Mouse (Mus musculus) Patski (cell line): Measurements from ENCODE around the gene Pdilt. TPM values are rescaled to one million over a fixed set of nuclear protein-coding genes. Genes with fewer than 3 reads are reported as not detected.

ENCODE experiments used
- ATAC-seq: fragments of 100-300 bp; one replicate; pipeline ENCODE4 v1.8.0; 2021
- CTCF ChIA-PET: fragments of 350-600 bp; sonication (Branson Sonifier 250); formaldehyde crosslinking; loops from one replicate; lab custom pipeline; 2022; ENCODE audit warnings: inconsistent platforms; lab: Charles Lee
- POLR2A ChIA-PET: fragments of 350-600 bp; sonication (Branson Sonifier 250); formaldehyde crosslinking; loops from one replicate; lab custom pipeline; 2022; ENCODE audit warnings: antibody characterized with exemption, inconsistent platforms; lab: Charles Lee
- DNase-seq: peaks from one replicate; pipeline ENCODE4 v3.0.0-alpha.2; 2011; ENCODE audit warnings: low read depth, low spot score
- H3K27me3 ChIP-seq: fragments of 371-371 bp; one replicate; pipeline ENCODE4 v1.5.1; 2021
- CTCF ChIP-seq: fragments of 100-300 bp; IDR thresholded peaks from one replicate; pipeline ENCODE4 v1.5.1; 2021
- in situ Hi-C: fragments of 300-500 bp; cut with MboI; formaldehyde crosslinking; loops from 3 replicates; pipeline ENCODE4 v1.11.1; 2018; ENCODE audit warnings: low pct_unique_long_range_greater_than_20kb, mixed read lengths
- polyA plus RNA-seq: library from polyadenylated mRNA; unstranded; gene quantifications from one replicate; pipeline ENCODE4 v1.2.3, GENCODE M21; 2021

Gene Pdilt
- polyA plus RNA-seq, 1 experiment from 2014 or later: not detected

- in situ Hi-C loops: no loop called here
- POLR2A ChIA-PET: no interaction called here
Measured at GRCm38 (mm10) chr7:119532924-119533323, 9.6 kb upstream of the Pdilt start.

GRCm38 (mm10) chr7:119528617-119529016 is 5.3 kb upstream of the Pdilt start:
- no peak for ATAC-seq
- DNase-seq: no peak
- no peaks in the 10 kb centered on the region for H3K27me3 ChIP-seq
- in situ Hi-C loops: loop anchor here (10.0 kb wide), 1 partner anchor 146 kb away; no protein-coding TSS in a partner anchor
- no peak for TF ChIP-seq CTCF
- ChIA-PET CTCF (no interaction called here), POLR2A (no interaction called here)

More at GRCm38 (mm10) chr7:119532924-119533323, 9.6 kb upstream of the Pdilt start:
- ATAC-seq (no peak), DNase-seq (no peak)
- CTCF ChIA-PET: interaction anchor here (0.7 kb wide), 1 partner anchor 11 kb away, joined by 3 read pairs; no protein-coding TSS in a partner anchor
- TF ChIP-seq CTCF: no peak
- H3K27me3 ChIP-seq: no peaks in the 10 kb centered on the region

- DNase-seq (no peak), ATAC-seq (peak; percentile 52)
- H3K27me3 ChIP-seq: no peaks in the 10 kb centered on the region
- no peak for TF ChIP-seq CTCF
- in situ Hi-C loops: loop anchor here (10.0 kb wide), 1 partner anchor 147 kb away; no protein-coding TSS in a partner anchor
- ChIA-PET POLR2A (no interaction called here), CTCF (no interaction called here)
Measured at GRCm38 (mm10) chr7:119527548-119527947, 4.3 kb upstream of the Pdilt start.

DNA sequence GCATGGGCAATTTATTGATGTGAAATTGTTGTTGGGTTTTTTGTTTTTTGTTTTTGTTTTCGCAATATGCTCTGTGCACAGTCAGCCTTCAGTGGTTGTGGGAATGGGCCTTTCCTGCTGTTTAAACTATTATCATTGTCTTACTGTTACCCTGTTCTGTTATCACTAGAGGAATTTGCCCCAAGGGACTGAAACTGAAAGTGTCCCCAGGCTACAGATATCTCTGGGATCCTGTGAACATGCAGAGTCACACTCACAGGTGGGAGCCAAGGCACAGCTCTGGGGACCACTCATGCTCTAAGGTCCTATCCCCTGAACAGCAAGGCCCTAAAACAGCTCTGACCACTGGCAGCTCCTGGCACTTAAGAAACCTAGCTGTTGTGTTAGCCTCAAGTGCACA is 3.8 kb upstream of the Pdilt start:
- no peaks in the 10 kb centered on the region for H3K27me3 ChIP-seq
- no peak for ATAC-seq
- no peak for TF ChIP-seq CTCF
- DNase-seq: no peak
- ChIA-PET POLR2A (no interaction called here), CTCF (no interaction called here)
- in situ Hi-C loops: loop anchor here (10.0 kb wide), 1 partner anchor 148 kb away; no protein-coding TSS in a partner anchor

- POLR2A ChIA-PET: no interaction called here
- TF ChIP-seq CTCF: no peak
- ATAC-seq: no peak
- CTCF ChIA-PET: no interaction called here
- H3K27me3 ChIP-seq: no peaks in the 10 kb centered on the region
- in situ Hi-C loops: loop anchor here (10.0 kb wide), 1 partner anchor 148 kb away; no protein-coding TSS in a partner anchor
- DNase-seq: no peak
Measured at GRCm38 (mm10) chr7:119526486-119526885, 3.2 kb upstream of the Pdilt start.

DNA sequence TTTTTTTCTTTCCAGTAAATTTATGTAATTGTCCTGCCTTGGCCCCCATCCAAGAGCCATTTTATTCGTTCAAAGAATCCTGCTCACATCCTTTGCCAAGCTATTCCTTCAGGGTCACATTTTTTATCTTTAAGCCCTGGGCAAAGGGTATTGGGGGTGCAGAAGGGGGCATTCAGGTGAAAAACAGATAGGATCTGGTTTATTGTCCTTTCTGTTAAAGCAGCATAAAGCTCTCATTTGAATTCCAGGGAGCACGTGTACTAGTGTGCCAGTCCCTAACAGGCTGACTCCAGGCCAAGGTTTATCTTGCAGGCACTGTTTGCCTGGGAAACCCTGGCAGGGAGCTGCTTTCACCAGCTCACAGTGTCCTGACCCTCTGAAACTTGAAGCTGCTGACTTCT is 2.6 kb upstream of the Pdilt start:
- no peaks in the 10 kb centered on the region for H3K27me3 ChIP-seq
- DNase-seq (no peak), ATAC-seq (no peak)
- in situ Hi-C loops: loop anchor here (10.0 kb wide), 1 partner anchor 149 kb away; no protein-coding TSS in a partner anchor
- no peak for TF ChIP-seq CTCF
- CTCF ChIA-PET: interaction anchor here (1.5 kb wide), 1 partner anchor 148 kb away, joined by 3 read pairs; no protein-coding TSS in a partner anchor
- POLR2A ChIA-PET: no interaction called here

DNA sequence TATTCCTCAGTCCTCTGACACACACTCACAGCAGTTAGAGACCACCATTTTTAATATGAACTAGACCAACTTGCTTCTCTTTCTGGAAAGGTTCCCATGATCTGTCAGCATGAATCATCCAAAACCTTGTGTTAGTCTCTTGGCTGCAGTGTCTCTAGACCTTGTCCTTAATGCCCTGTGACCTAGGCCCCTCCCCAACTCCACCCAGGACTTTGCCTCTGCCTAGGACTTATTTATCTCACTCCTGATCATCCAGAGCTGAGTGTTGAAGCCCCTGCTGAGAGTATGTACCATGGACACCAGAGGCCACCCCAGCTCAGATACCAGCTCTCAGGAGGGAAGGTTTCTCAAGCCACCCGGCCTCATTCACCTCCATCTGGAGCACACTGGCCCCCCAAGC is 904 bp downstream of the Pdilt start:
- DNase-seq (no peak), ATAC-seq (no peak)
- CTCF ChIA-PET: interaction anchor here (0.9 kb wide), 1 partner anchor 511 kb away, joined by 4 read pairs; no protein-coding TSS in a partner anchor
- no peak for TF ChIP-seq CTCF
- no peaks in the 10 kb centered on the region for H3K27me3 ChIP-seq
- in situ Hi-C loops: loop anchor here (10.0 kb wide), 1 partner anchor 152 kb away; no protein-coding TSS in a partner anchor
- POLR2A ChIA-PET: interaction anchor here (0.6 kb wide), 1 partner anchor 500 kb away, joined by 4 read pairs; no protein-coding TSS in a partner anchor

DNA sequence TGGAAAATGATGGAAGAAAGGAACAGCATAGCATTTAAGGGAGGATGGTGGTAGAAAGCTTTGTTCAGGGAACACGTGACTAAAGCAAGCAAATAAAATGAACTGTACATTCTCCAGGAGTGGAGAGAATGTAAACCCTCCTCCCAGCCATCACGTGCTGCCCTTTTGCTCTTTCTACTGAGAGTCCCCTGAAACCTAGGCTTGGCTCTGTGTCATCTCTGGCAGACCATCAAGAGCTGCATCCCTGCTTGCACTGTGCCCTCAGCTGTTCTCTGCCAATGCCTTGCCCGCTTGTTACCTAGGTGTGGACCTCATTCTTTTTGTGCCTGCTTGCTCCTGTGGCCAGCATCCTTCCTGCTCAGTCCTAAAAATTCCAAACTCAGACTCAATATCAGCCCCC is 1.5 kb downstream of the Pdilt start:
- ATAC-seq: no peak
- ChIA-PET POLR2A (interaction anchor here (0.6 kb wide), 1 partner anchor 500 kb away, joined by 4 read pairs; no protein-coding TSS in a partner anchor), CTCF (no interaction called here)
- no peaks in the 10 kb centered on the region for H3K27me3 ChIP-seq
- in situ Hi-C loops: loop anchor here (10.0 kb wide), 1 partner anchor 153 kb away; no protein-coding TSS in a partner anchor
- TF ChIP-seq CTCF: no peak
- DNase-seq: no peak

DNA sequence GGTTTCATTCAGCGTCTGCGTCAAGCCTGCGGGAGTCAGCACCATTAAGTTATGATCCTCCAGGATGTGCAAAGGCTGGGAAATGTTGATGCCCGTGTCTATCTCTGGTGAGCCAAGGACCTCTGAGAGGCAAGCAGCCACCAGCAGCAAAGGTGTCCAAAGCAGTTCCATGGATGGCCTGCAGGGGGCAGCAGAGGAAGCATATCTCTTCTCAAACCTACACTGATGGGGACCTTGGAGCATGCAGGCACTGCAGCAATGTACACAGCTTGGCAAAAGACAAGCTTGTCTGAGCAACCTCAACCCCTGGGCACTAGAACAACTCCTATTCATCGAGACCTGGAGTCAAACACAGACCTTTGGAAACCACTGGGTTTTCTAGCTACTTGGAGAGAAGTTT is 3.6 kb downstream of the Pdilt start:
- ATAC-seq (no peak), DNase-seq (no peak)
- in situ Hi-C loops: loop anchor here (10.0 kb wide), 3 partner anchors 155 to 765 kb away; no protein-coding TSS in a partner anchor
- CTCF ChIA-PET: interaction anchor here (0.7 to 1.6 kb wide), 4 partner anchors 39 to 509 kb away, joined by 3 read pairs; no protein-coding TSS in a partner anchor
- POLR2A ChIA-PET: no interaction called here
- no peaks in the 10 kb centered on the region for H3K27me3 ChIP-seq
- peak; percentile 90 for TF ChIP-seq CTCF

DNA sequence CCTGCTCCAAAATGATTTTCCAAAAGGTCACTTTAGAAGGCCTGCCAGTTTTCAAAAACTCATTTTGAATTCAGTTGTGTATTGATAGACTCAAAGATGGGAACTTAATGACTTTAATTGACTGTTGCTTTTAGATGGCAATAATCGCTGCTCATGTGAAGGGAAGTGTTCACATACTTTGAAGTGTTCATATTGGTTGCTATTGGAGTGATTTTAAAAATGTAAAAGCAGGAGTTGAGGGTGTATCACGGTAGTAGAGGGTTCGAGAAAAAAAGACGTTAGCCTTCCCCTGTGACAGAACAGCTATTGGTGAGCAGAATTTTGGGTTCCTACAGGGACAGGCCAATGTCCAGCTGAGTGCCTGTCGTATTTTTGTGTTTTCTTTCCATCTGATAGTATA is 4.1 kb downstream of the Pdilt start, which contains the start of gene Acsm5:
Gene Acsm5 (plus strand): TSS at position 301 of the 400 bp plus-strand sequence.
- in situ Hi-C loops: loop anchor here (10.0 kb wide), 2 partner anchors 504 to 764 kb away; no protein-coding TSS in a partner anchor
- no peak for DNase-seq
- no peak for ATAC-seq
- ChIA-PET CTCF (interaction anchor here (0.7 to 1.6 kb wide), 3 partner anchors 39 to 508 kb away, joined by 3 read pairs; no protein-coding TSS in a partner anchor), POLR2A (no interaction called here)
- H3K27me3 ChIP-seq: no peaks in the 10 kb centered on the region
- TF ChIP-seq CTCF: no peak

DNA sequence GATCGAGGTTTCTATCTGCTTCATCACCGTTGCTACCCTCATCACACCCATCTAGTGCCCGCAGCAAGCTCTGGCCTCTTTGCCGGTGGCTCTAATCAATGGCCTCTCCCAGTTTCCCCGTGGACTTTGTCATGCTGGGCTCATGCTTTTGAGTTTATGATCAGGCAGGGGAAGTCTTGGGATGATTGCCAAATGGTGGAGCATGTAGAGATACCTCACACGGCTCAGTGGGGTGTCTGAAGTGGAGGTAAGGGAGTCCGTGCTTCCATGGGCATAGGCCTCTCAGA is 7.1 kb downstream of the Pdilt start:
- no peak for TF ChIP-seq CTCF
- ChIA-PET CTCF (interaction anchor here (1.5 to 4.6 kb wide), 2 partner anchors 25 to 505 kb away, joined by 4 to 17 read pairs; no protein-coding TSS in a partner anchor), POLR2A (no interaction called here)
- ATAC-seq (no peak), DNase-seq (no peak)
- no peaks in the 10 kb centered on the region for H3K27me3 ChIP-seq
- in situ Hi-C loops: loop anchor here (10.0 kb wide), 2 partner anchors 501 to 761 kb away; no protein-coding TSS in a partner anchor
